Mouse (Mus musculus): ENCODE data around the gene Galt. TPM values are rescaled to one million over a fixed set of nuclear protein-coding genes. Genes with fewer than 3 reads are reported as not detected.
"Not testable (repeated sequence)": the region's sequence is repeated elsewhere in the genome, so short reads cannot be mapped to it uniquely, and the experiment has no call there.

Gene Galt
- total RNA-seq, 2 experiments from 2014 or later: 51.5 to 52.1 TPM

GRCm38 (mm10) chr4:41740380-41741157 is 14.5 kb upstream of the Galt start:
- DNase-seq: no peak

GRCm38 (mm10) chr4:41741158-41741560 is 13.9 kb upstream of the Galt start:
- peak; percentile 93 for DNase-seq

- no peak for DNase-seq
Measured at GRCm38 (mm10) chr4:41744131-41744530, 10.9 kb upstream of the Galt start.

- DNase-seq: no peak
Measured at GRCm38 (mm10) chr4:41745021-41745420, 10.0 kb upstream of the Galt start.

GRCm38 (mm10) chr4:41755338-41756305 is 594 bp downstream of the Galt start, which contains the start of gene Sigmar1:
TSS of gene Sigmar1 (minus strand) at chr4:41756157.
- peak; percentile 78 to 82 for DNase-seq

- DNase-seq: no peak
Measured at GRCm38 (mm10) chr4:41756440-41756839, 1.4 kb downstream of the Galt start.

- DNase-seq: no peak
Measured at GRCm38 (mm10) chr4:41757321-41757720, 2.3 kb downstream of the Galt start.

GRCm38 (mm10) chr4:41758021-41758420 is 3.0 kb downstream of the Galt start:
- no peak for DNase-seq

GRCm38 (mm10) chr4:41758701-41759100 is 3.7 kb downstream of the Galt start:
- no peak for DNase-seq

- no peak for DNase-seq
Measured at GRCm38 (mm10) chr4:41759206-41759605, 4.2 kb downstream of the Galt start.

GRCm38 (mm10) chr4:41759656-41760287 is 4.7 kb downstream of the Galt start:
- DNase-seq: no peak

- peak; percentile 66 to 70 for DNase-seq
Measured at GRCm38 (mm10) chr4:41760288-41760721, 5.3 kb downstream of the Galt start.

- DNase-seq: no peak
Measured at GRCm38 (mm10) chr4:41760911-41761310, 5.9 kb downstream of the Galt start.

- DNase-seq: no peak
Measured at GRCm38 (mm10) chr4:41761680-41762079, 6.7 kb downstream of the Galt start.

GRCm38 (mm10) chr4:41762099-41762687 is 7.2 kb downstream of the Galt start:
- no peak for DNase-seq

- peak; percentile 34 to 56 for DNase-seq
Measured at GRCm38 (mm10) chr4:41762688-41763114, 7.7 kb downstream of the Galt start.

GRCm38 (mm10) chr4:41763176-41763575 is 8.1 kb downstream of the Galt start:
- DNase-seq: not testable (repeated sequence)

GRCm38 (mm10) chr4:41767301-41767700 is 12.3 kb downstream of the Galt start:
- not testable (repeated sequence) for DNase-seq

GRCm38 (mm10) chr4:41772946-41773345 is 17.9 kb downstream of the Galt start:
- not testable (repeated sequence) for DNase-seq

- peak in 1 of 2 experiments; percentile 46 for DNase-seq
Measured at GRCm38 (mm10) chr4:41773502-41773901, 18.5 kb downstream of the Galt start.

GRCm38 (mm10) chr4:41774002-41774401 is 19.0 kb downstream of the Galt start, which contains the start of gene Ccl27a:
TSS of gene Ccl27a (minus strand) at chr4:41774247.
- DNase-seq: peak; percentile 78 to 81

- not testable (repeated sequence) for DNase-seq
Measured at GRCm38 (mm10) chr4:41774506-41774905, 19.5 kb downstream of the Galt start.
